Mouse (Mus musculus) liver, adult 2 months (tissue): ENCODE results near the gene Lrrc1.

Source experiments
- CTCF ChIP-seq: fragments of 200-500 bp; IDR thresholded peaks from 2 replicates; pipeline ENCODE4 v1.5.1; 2011; ENCODE audit warnings: low read depth, low read length, control low read depth
- POLR2A ChIP-seq: fragments of 200-500 bp; IDR thresholded peaks from 2 replicates; pipeline ENCODE4 v1.6.1; 2011; ENCODE audit warnings: low read length, control low read depth; ENCODE audit not compliant: insufficient read depth; ENCODE audit errors: extremely low read depth

DNA sequence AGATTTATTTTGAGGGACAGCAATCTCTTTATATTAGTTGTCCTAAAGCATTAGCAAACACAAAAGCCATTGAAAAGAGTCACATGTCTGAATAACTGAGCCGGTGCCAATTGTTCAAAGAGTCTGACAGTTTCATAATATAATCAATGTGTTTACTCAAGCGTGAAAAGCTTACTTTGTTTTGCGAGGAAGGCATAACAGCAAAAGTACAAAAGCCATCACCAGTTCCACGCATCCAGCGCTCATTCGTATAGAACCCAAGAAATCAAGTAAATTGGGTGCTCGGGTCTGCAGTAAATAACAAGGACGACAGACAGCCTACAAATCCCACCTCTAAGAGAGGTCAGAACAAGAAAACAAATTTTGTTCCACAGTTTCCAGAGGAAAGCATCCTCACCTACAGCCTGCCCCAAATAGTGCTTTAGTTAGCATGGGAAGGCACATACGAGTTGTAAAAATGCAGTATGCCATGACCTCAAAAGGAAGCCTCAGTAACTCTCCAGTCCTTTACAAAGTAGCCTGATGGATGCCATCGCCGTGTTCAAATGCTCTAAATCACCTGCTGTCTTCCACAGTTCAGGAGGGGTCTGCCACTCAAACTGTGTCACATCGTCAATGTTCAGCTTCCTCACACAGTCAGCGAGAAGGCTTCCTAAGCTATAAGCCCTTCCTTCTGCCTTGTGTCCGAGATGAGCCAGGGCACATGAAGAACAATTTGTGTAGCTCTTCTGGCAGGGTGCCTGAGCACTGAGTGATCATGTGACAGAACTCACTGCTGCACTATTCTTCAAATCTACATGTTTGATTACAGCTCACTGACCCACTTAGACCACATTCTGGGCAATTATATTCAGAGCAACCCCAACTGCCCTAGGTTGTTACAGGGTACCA, 41.9 kb downstream of the Lrrc1 start:
- TF ChIP-seq CTCF (no peak), POLR2A (no peak)
